Mouse (Mus musculus) adrenal gland, adult (tissue): Measurements from ENCODE around the gene Mbd5.

ENCODE experiments used
- DNase-seq, 2 experiments: peaks; one replicate each; pipeline ENCODE4 v3.0.0; 2022 to 2023; ENCODE audit warnings: low spot score in 1 of 2; ENCODE audit not compliant: inconsistent age in 2 of 2

Mbd5 gene

GRCm38 (mm10) chr2:49335267-49335666 is 386.0 kb downstream of the Mbd5 start:
- DNase-seq = no peak

GRCm38 (mm10) chr2:49344287-49344686 is 395.0 kb downstream of the Mbd5 start:
- no peak for DNase-seq

- no peak for DNase-seq
Measured at GRCm38 (mm10) chr2:49345786-49346185, 396.5 kb downstream of the Mbd5 start.

GRCm38 (mm10) chr2:49349813-49350212 is 400.5 kb downstream of the Mbd5 start:
- peak; percentile 34 to 45 for DNase-seq

GRCm38 (mm10) chr2:49350852-49351251 is 401.5 kb downstream of the Mbd5 start:
- no peak for DNase-seq

GRCm38 (mm10) chr2:49354066-49354465 is 404.8 kb downstream of the Mbd5 start:
- DNase-seq = no peak

GRCm38 (mm10) chr2:49355867-49356266 is 406.6 kb downstream of the Mbd5 start:
- no peak for DNase-seq

GRCm38 (mm10) chr2:49358128-49358814 is 409.0 kb downstream of the Mbd5 start:
- DNase-seq = peak in 1 of 2 experiments; percentile 28

GRCm38 (mm10) chr2:49358839-49359520 is 409.7 kb downstream of the Mbd5 start:
- DNase-seq = peak; percentile 37 to 77

- no peak for DNase-seq
Measured at GRCm38 (mm10) chr2:49359706-49360105, 410.4 kb downstream of the Mbd5 start.

GRCm38 (mm10) chr2:49364546-49364945 is 415.2 kb downstream of the Mbd5 start:
- no peak for DNase-seq

- DNase-seq = peak in 1 of 2 experiments; percentile 61
Measured at GRCm38 (mm10) chr2:49366878-49367545, 417.7 kb downstream of the Mbd5 start.

- peak in 1 of 2 experiments; percentile 14 for DNase-seq
Measured at GRCm38 (mm10) chr2:49367546-49367917, 418.2 kb downstream of the Mbd5 start.

GRCm38 (mm10) chr2:49371632-49372031 is 422.3 kb downstream of the Mbd5 start:
- no peak for DNase-seq

- DNase-seq = no peak
Measured at GRCm38 (mm10) chr2:49372586-49372985, 423.3 kb downstream of the Mbd5 start.
